Mouse (Mus musculus): ENCODE results near the gene Smim8. TPM values are rescaled to one million over a fixed set of nuclear protein-coding genes. Genes with fewer than 3 reads are reported as not detected.

Gene Smim8
- polyA plus RNA-seq (2014; fragmentation: Illumina TruSeq; extraction: RNeasy Lipid Tissue Mini Kit (QIAGEN cat#74804)) = 90.7 TPM

DNA sequence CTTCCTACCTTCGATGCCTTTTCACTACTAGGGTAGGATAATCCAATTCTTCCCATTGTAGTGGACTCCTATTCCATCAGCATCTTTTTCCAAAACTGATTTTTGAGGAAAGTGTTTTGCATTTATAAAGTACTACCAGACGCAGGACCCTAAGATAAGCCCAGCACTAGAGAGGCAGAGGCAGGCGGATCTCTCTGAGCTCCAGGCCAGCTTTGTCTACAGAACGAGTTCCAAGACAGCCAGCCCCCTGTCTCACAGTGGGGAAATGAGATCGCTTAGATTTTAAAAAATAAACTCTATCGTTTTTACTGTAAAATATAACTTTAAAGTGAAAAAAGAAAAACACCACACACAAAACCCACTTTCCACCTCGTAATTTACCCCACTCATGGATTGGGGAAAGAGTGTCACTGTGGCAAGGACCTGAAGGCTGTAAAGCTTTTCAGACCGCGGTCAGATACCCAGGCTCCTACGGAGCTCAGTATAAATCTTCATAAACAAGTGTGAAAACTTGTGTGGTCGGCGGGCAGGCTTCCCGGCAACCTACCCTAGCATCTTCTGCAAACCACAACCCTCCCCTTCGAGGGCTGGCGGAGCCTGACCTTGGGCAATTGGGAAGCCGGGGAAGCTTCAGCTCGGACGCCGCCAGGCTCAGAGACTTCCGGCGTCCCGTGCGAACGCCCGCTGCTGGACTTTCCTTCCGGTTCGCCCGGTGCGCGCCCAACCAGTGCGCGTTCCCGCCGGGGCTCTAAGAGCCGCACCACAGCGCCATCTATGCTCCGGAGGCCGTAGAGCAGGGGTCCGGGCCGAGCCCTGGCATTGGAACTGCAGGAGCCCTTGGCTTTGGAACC lies at the start of gene Smim8:
TSS of gene Smim8 (minus strand) at position 747 of the 851 bp plus-strand sequence.

DNA sequence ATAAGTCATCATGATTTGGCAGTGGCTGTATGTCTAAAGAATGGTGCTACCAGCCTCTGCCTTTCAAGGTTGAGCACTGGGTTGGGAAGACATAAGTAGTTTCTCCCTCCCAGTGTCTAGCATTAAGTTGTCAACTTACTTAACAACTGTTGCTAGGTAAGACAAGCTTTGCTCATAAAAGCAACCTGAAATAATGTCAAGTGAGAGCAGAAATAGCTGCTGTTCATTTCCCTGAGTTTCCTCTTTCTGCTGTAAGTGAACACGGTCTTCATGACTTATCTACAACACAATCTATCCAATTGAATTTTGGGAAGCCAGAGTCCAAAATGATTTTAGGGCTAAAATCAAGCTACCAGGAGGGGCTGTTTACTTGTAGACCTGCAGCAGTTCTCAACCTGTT lies 22.1 kb downstream of the Smim8 start, which contains the start of gene Gm136:
TSS of gene Gm136 (minus strand) at position 101 of the 400 bp plus-strand sequence.

DNA sequence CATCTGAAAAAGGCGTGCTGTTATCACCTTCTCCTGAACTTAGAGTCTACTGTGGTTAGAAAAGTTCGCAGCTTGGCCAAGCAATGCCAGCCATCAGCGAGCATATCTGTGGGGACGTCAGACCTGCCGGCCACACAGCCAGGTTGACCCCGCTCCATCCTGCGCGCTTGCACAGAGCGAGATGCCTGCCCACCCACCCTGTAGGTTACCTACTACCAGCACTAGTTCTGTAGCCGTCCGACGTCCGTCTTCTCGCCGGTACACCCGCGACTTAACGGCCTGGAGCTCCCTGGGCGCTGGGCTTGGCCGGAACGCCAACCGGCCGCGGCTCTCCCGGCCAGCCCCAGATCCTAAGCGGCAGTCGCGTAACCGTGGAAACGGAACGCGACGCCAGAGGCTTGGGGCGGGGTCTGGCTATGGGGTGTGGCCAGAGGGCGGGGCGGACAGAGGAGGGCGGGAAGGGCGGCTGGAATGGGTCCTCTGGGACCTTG lies 48.3 kb downstream of the Smim8 start, which contains the start of gene Cfap206:
TSS of gene Cfap206 (minus strand) at position 356 of the 491 bp plus-strand sequence.

Other genes with a start within 250 kb of the Smim8 start
- 260 TPM for gene Akirin2, start 227.5 kb downstream of the Smim8 start, polyA plus RNA-seq (2014; fragmentation: Illumina TruSeq; extraction: RNeasy Lipid Tissue Mini Kit (QIAGEN cat#74804))
- 165 TPM for gene Orc3, start 163.5 kb downstream of the Smim8 start, polyA plus RNA-seq (2014; fragmentation: Illumina TruSeq; extraction: RNeasy Lipid Tissue Mini Kit (QIAGEN cat#74804))
- 61.3 TPM for gene Rars2, start 163.5 kb downstream of the Smim8 start, polyA plus RNA-seq (2014; fragmentation: Illumina TruSeq; extraction: RNeasy Lipid Tissue Mini Kit (QIAGEN cat#74804))
- gene Slc35a1, start 91.0 kb downstream of the Smim8 start, polyA plus RNA-seq (2014; fragmentation: Illumina TruSeq; extraction: RNeasy Lipid Tissue Mini Kit (QIAGEN cat#74804)) = 99.6 TPM
- gene Cfap206, start 48.2 kb downstream of the Smim8 start, polyA plus RNA-seq (2014; fragmentation: Illumina TruSeq; extraction: RNeasy Lipid Tissue Mini Kit (QIAGEN cat#74804)) = 35.4 TPM
- gene Gm136, start 22.2 kb downstream of the Smim8 start, polyA plus RNA-seq (2014; fragmentation: Illumina TruSeq; extraction: RNeasy Lipid Tissue Mini Kit (QIAGEN cat#74804)) = not detected
- 96.7 TPM for gene Zfp292, start 104.5 kb upstream of the Smim8 start, polyA plus RNA-seq (2014; fragmentation: Illumina TruSeq; extraction: RNeasy Lipid Tissue Mini Kit (QIAGEN cat#74804))
- gene Cga, start 115.4 kb upstream of the Smim8 start, polyA plus RNA-seq (2014; fragmentation: Illumina TruSeq; extraction: RNeasy Lipid Tissue Mini Kit (QIAGEN cat#74804)) = not detected

Data from ovary, adult 10 weeks (tissue).